Mouse (Mus musculus) MEL (cell line): Measurements from ENCODE around the gene Kctd11. TPM values are rescaled to one million over a fixed set of nuclear protein-coding genes. Genes with fewer than 3 reads are reported as not detected.

Source experiments
- DNase-seq: peaks from one replicate; pipeline ENCODE4 v3.0.0; 2011; ENCODE audit warnings: low read depth, low spot score
- H3K27ac ChIP-seq: 2 replicates; pipeline ENCODE4 v1.5.1; 2012; ENCODE audit warnings: low read depth, mild to moderate bottlenecking, control low read depth, low read length, moderate library complexity; ENCODE audit not compliant: control insufficient read depth
- H3K27me3 ChIP-seq, 2 experiments: fragments of 150-350 bp in 1 of 2; sonication (generic) in 1 of 2; 2 replicates each; pipeline ENCODE4 v1.6.1; 2012; ENCODE audit warnings: low read length in 2 of 2, mild to moderate bottlenecking in 2 of 2, improper control_type of control experiment in 1 of 2, moderate library complexity in 1 of 2; ENCODE audit not compliant: insufficient read depth in 2 of 2, control insufficient read depth in 1 of 2
- H3K36me3 ChIP-seq, 2 experiments: 2 replicates each; pipeline ENCODE4 v1.6.1; 2012 to 2014; ENCODE audit warnings: low read length in 2 of 2, improper control_type of control experiment in 1 of 2, inconsistent platforms in 1 of 2, mild to moderate bottlenecking in 1 of 2; ENCODE audit not compliant: insufficient read depth in 2 of 2, control insufficient read depth in 1 of 2
- H3K4me1 ChIP-seq, 2 experiments: fragments of 150-350 bp in 1 of 2; sonication (generic) in 1 of 2; 2 replicates each; pipeline ENCODE4 v1.6.1; 2012; ENCODE audit warnings: low read length in 2 of 2, improper control_type of control experiment in 1 of 2, mild to moderate bottlenecking in 1 of 2; ENCODE audit not compliant: insufficient read depth in 2 of 2, control insufficient read depth in 1 of 2
- H3K4me3 ChIP-seq, 2 experiments: fragments of 150-350 bp in 1 of 2; sonication (generic) in 1 of 2; 2 replicates each; pipeline ENCODE4 v1.5.1; 2012; ENCODE audit warnings: low read depth in 2 of 2, low read length in 2 of 2, mild to moderate bottlenecking in 2 of 2, moderate library complexity in 2 of 2, control low read depth in 1 of 2, improper control_type of control experiment in 1 of 2; ENCODE audit not compliant: control insufficient read depth in 1 of 2, insufficient read depth in 1 of 2
- H3K79me2 ChIP-seq: 2 replicates; pipeline ENCODE4 v1.6.1; 2012; ENCODE audit warnings: mild to moderate bottlenecking, low read length, moderate library complexity; ENCODE audit not compliant: control insufficient read depth, poor library complexity, insufficient read depth
- H3K9ac ChIP-seq: 2 replicates; pipeline ENCODE4 v1.6.1; 2012; ENCODE audit warnings: low read depth, mild to moderate bottlenecking, control low read depth, low read length, moderate library complexity; ENCODE audit not compliant: control insufficient read depth, poor library complexity, severe bottlenecking
- H3K9me3 ChIP-seq: fragments of 150-350 bp; sonication (generic); replicated peaks from 2 replicates; pipeline ENCODE4 v1.6.1; 2012; ENCODE audit warnings: mild to moderate bottlenecking, low read length, improper control_type of control experiment, moderate library complexity; ENCODE audit not compliant: insufficient read depth
- CHD1 ChIP-seq: IDR thresholded peaks from 2 replicates; pipeline ENCODE4 v1.6.1; 2012; ENCODE audit warnings: low read depth, mild to moderate bottlenecking, inconsistent platforms, low read length, improper control_type of control experiment
- E2F4 ChIP-seq: IDR thresholded peaks from 2 replicates; pipeline ENCODE4 v1.6.1; 2011; ENCODE audit warnings: low read depth, low read length, improper control_type of control experiment, borderline replicate concordance
- ELF1 ChIP-seq: IDR thresholded peaks from 2 replicates; pipeline ENCODE4 v1.6.1; 2014; ENCODE audit warnings: low read depth, mild to moderate bottlenecking, inconsistent platforms, low read length, improper control_type of control experiment, moderate library complexity
- ETS1 ChIP-seq: IDR thresholded peaks from 2 replicates; pipeline ENCODE4 v1.6.1; 2012; ENCODE audit warnings: low read depth, mild to moderate bottlenecking, inconsistent platforms, low read length, improper control_type of control experiment, moderate library complexity
- GABPA ChIP-seq: IDR thresholded peaks from 2 replicates; pipeline ENCODE4 v1.6.1; 2012; ENCODE audit warnings: low read depth, mild to moderate bottlenecking, inconsistent platforms, low read length, improper control_type of control experiment, moderate library complexity
- HCFC1 ChIP-seq: IDR thresholded peaks from 2 replicates; pipeline ENCODE4 v1.6.1; 2012; ENCODE audit warnings: low read depth, mild to moderate bottlenecking, inconsistent platforms, low read length, improper control_type of control experiment, moderate library complexity
- KAT2A ChIP-seq: conservative IDR thresholded peaks from 2 replicates; pipeline ENCODE4 v1.6.1; 2012; ENCODE audit warnings: low read depth, low read length, improper control_type of control experiment, inconsistent platforms
- MAFK ChIP-seq: IDR thresholded peaks from 2 replicates; pipeline ENCODE4 v1.6.1; 2011; ENCODE audit warnings: low read depth, mild to moderate bottlenecking, low read length, improper control_type of control experiment, borderline replicate concordance
- MAZ ChIP-seq: IDR thresholded peaks from 2 replicates; pipeline ENCODE4 v1.6.1; 2012; ENCODE audit warnings: low read depth, mild to moderate bottlenecking, inconsistent platforms, low read length, improper control_type of control experiment
- NELFE ChIP-seq: IDR thresholded peaks from 2 replicates; pipeline ENCODE4 v1.6.1; 2011; ENCODE audit warnings: low read depth, low read length, improper control_type of control experiment
- POLR2A ChIP-seq, 2 experiments: IDR thresholded peaks; 2 replicates each; pipeline ENCODE4 v1.6.1; 2011 to 2012; ENCODE audit warnings: low read length in 2 of 2, mild to moderate bottlenecking in 2 of 2, control low read depth in 1 of 2, improper control_type of control experiment in 1 of 2, low read depth in 1 of 2, moderate library complexity in 1 of 2; ENCODE audit not compliant: control insufficient read depth in 1 of 2, insufficient read depth in 1 of 2, poor library complexity in 1 of 2
- POLR2AphosphoS2 ChIP-seq: IDR thresholded peaks from 2 replicates; pipeline ENCODE4 v1.6.1; 2011; ENCODE audit warnings: low read length, improper control_type of control experiment
- POLR2AphosphoS5 ChIP-seq: IDR thresholded peaks from 2 replicates; pipeline ENCODE4 v1.6.1; 2012; ENCODE audit warnings: low read depth, borderline replicate concordance, mild to moderate bottlenecking, inconsistent platforms, low read length, moderate library complexity, mixed read lengths
- RAD21 ChIP-seq: IDR thresholded peaks from 2 replicates; pipeline ENCODE4 v1.6.1; 2011; ENCODE audit warnings: mild to moderate bottlenecking, low read depth, low read length, improper control_type of control experiment
- RCOR1 ChIP-seq: IDR thresholded peaks from 2 replicates; pipeline ENCODE4 v1.6.1; 2012; ENCODE audit warnings: low read depth, mild to moderate bottlenecking, inconsistent platforms, low read length, improper control_type of control experiment
- TCF12 ChIP-seq: IDR thresholded peaks from 2 replicates; pipeline ENCODE4 v1.6.1; 2014; ENCODE audit warnings: low read depth, mild to moderate bottlenecking, inconsistent platforms, low read length, improper control_type of control experiment, moderate library complexity
- USF1 ChIP-seq: IDR thresholded peaks from 2 replicates; pipeline ENCODE4 v1.6.1; 2014; ENCODE audit warnings: low read depth, mild to moderate bottlenecking, inconsistent platforms, low read length, improper control_type of control experiment, moderate library complexity
- USF2 ChIP-seq, 2 experiments: IDR thresholded peaks; 2 replicates each; pipeline ENCODE4 v1.6.1; 2011 to 2012; ENCODE audit warnings: improper control_type of control experiment in 2 of 2, low read length in 2 of 2, borderline replicate concordance in 1 of 2, inconsistent platforms in 1 of 2, low read depth in 1 of 2, mild to moderate bottlenecking in 1 of 2; ENCODE audit not compliant: insufficient read depth in 1 of 2
- ZMIZ1 ChIP-seq: IDR thresholded peaks from 2 replicates; pipeline ENCODE4 v1.6.1; 2012; ENCODE audit warnings: low read depth, mild to moderate bottlenecking, inconsistent platforms, low read length, improper control_type of control experiment, moderate library complexity
- polyA plus RNA-seq, 2 experiments: library from polyadenylated mRNA; stranded (reverse) in 1 of 2; unstranded in 1 of 2; fragments of >175 nt in 1 of 2; fragments of >200 nt in 1 of 2; gene quantifications; 2 replicates each; pipeline versions ENCODE4 v1.2.1 to v1.2.4; 2012; ENCODE audit warnings: low replicate concordance in 2 of 2, low read depth in 1 of 2; ENCODE audit not compliant: insufficient read length in 2 of 2, insufficient read depth in 1 of 2, missing spikeins in 1 of 2
- total RNA-seq: library from RNA; depleted of rRNA; stranded (reverse); fragments of 300-350 nt; gene quantifications from 2 replicates; pipeline ENCODE4 v1.2.3, GENCODE M21; 2012

The Kctd11 gene
- total and polyA plus RNA-seq, 3 experiments = 0.19 to 0.49 TPM; not detected in 1

DNA sequence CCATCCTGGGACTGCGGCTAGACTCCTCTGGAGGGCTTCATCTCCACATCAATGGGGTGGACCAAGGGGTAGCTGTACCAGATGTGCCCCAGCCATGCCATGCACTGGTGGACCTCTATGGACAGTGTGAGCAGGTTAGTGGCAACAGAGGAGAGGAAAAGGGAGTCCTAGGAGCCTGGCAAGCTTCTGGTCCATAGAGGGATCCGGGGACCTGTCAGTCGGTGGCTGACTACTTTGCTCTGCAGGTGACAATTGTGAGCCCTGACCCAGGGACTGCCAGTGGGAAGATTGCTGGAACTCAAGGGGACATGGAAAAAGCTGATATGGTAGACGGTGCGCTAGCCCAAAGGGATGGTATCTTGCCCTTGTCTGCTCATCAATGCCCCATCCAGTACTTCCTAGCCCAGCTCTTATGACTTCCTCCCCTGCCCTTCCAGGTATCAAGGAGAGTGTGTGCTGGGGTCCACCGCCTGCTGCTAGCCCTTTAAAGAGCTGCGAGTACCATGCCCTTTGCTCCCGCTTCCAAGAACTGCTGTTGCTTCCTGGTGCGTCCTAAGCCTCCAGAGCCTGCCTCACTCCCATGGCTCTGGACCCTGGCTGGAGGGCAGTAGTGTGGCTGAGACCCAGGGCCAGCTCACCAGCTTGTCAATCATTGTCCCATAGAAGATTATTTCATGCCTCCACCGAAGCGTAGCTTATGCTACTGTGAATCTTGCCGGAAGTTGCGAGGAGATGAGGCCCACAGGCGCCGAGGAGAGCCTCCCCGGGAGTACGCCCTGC lies 29.8 kb upstream of the Kctd11 start:
- Histone ChIP-seq H3K27me3 (no peaks in the 10 kb centered on the region), H3K79me2 (peaks cover 18% of the 10 kb centered on the region), H3K4me3 (no peak overlapping the region), H3K9ac (no peak overlapping the region), H3K4me1 (peaks cover 0 to 21% of the 10 kb centered on the region in 2 experiments; a peak in 3 of 4 replicates), H3K9me3 (no peaks in the 10 kb centered on the region), H3K36me3 (peaks cover 11 to 17% of the 10 kb centered on the region in 2 experiments; a peak in 3 of 4 replicates), H3K27ac (no peak overlapping the region)
- TF ChIP-seq USF2 (IDR thresholded peaks at IDR 0.05; ENCODE audit: borderline replicate concordance in 1 of 2, insufficient read depth in 1 of 2, low read depth in 1 of 2, low read length in 2 of 2) (no peak), ELF1 (no peak), RAD21 (no peak), POLR2A (IDR thresholded peaks at IDR 0.05; ENCODE audit: control insufficient read depth in 1 of 2, insufficient read depth in 1 of 2, low read depth in 1 of 2, low read length in 2 of 2, poor library complexity in 1 of 2) (no peak; a peak in 1 of 4 replicates), E2F4 (no peak), RCOR1 (no peak), POLR2AphosphoS2 (no peak), CHD1 (no peak), USF1 (no peak), POLR2AphosphoS5 (no peak), TCF12 (no peak), KAT2A (no peak), MAZ (no peak), HCFC1 (no peak), NELFE (no peak), ETS1 (no peak)
- no peak for DNase-seq

GRCm38 (mm10) chr11:69910177-69910576 lies 29.0 kb upstream of the Kctd11 start:
- Histone ChIP-seq H3K27me3 (no peaks in the 10 kb centered on the region), H3K36me3 (peaks cover 9 to 13% of the 10 kb centered on the region in 2 experiments; a peak in 3 of 4 replicates), H3K4me3 (no peak overlapping the region), H3K27ac (no peak overlapping the region), H3K9ac (no peak overlapping the region), H3K9me3 (no peaks in the 10 kb centered on the region), H3K4me1 (peaks cover 0 to 15% of the 10 kb centered on the region in 2 experiments; a peak in 2 of 4 replicates), H3K79me2 (peaks cover 12% of the 10 kb centered on the region)
- DNase-seq = no peak
- TF ChIP-seq CHD1 (no peak), MAFK (no peak), RCOR1 (no peak), GABPA (no peak), USF1 (no peak), ZMIZ1 (no peak), ELF1 (no peak)
